Mouse (Mus musculus) stomach, postnatal 0 days (tissue): ENCODE measurements around the gene Atxn2.

ENCODE experiments used
- CTCF ChIP-seq: IDR thresholded peaks from 2 replicates; pipeline ENCODE4 v1.5.1; 2016; ENCODE audit warnings: antibody characterized with exemption, low read depth, mild to moderate bottlenecking, moderate library complexity
- EP300 ChIP-seq: optimal IDR thresholded peaks from 2 replicates; pipeline ENCODE3; 2016; ENCODE audit warnings: antibody characterized with exemption

DNA sequence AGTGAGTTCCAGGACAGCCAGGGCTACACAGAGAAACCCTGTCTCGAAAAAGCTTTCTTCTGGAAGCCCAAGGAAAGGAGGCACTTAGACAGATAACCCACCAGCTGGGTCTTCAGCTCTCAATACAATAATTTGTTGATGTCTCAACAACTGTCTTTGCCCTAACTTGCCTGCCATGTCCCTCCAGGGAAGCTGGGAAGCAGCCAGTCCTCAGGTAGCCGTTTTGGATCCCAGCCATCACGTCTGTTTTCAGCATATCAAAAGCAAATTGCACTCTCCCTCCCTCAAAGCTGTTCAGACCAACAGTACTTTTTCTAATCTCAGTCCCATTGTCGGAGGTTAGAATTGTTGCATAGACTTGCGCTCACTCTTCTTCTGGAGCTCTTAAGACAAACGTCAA, 47.1 kb upstream of the Atxn2 start:
- TF ChIP-seq CTCF (no peak), EP300 (no peak)
